Mouse (Mus musculus) myocyte (in vitro differentiated cells): ENCODE measurements around the gene Kcnh7. TPM values are rescaled to one million over a fixed set of nuclear protein-coding genes. Genes with fewer than 3 reads are reported as not detected.

Experiments
- H3K27me3 ChIP-seq: one replicate; pipeline ENCODE4 v1.6.1; 2011; ENCODE audit not compliant: control insufficient read depth, insufficient read depth, insufficient read length
- H3K36me3 ChIP-seq: one replicate; pipeline ENCODE4 v1.6.1; 2011; ENCODE audit not compliant: control insufficient read depth, insufficient read depth
- H3K4me2 ChIP-seq: one replicate; pipeline ENCODE4 v1.6.1; 2011; ENCODE audit warnings: low read depth, control low read depth
- H3K4me3 ChIP-seq: one replicate; pipeline ENCODE4 v1.5.1; 2011; ENCODE audit warnings: mild to moderate bottlenecking, control low read depth, moderate library complexity
- H3K79me2 ChIP-seq: one replicate; pipeline ENCODE4 v1.6.1; 2011; ENCODE audit not compliant: control insufficient read depth, insufficient read depth
- H3ac ChIP-seq: one replicate; pipeline ENCODE4 v1.6.1; 2011; ENCODE audit not compliant: control insufficient read depth, insufficient read length
- CEBPB ChIP-seq: IDR thresholded peaks from 2 replicates; pipeline ENCODE4 v1.6.1; 2011; ENCODE audit warnings: mild to moderate bottlenecking, moderate library complexity; ENCODE audit not compliant: poor library complexity, insufficient read depth, severe bottlenecking
- E2F4 ChIP-seq: IDR thresholded peaks from one replicate; pipeline ENCODE4 v1.6.1; 2011; ENCODE audit warnings: mild to moderate bottlenecking, control low read depth, moderate library complexity; ENCODE audit not compliant: insufficient read depth
- MAX ChIP-seq: IDR thresholded peaks from one replicate; pipeline ENCODE4 v1.6.1; 2011; ENCODE audit warnings: low read depth, mild to moderate bottlenecking, control low read depth
- MYOD1 ChIP-seq, 3 experiments: IDR thresholded peaks; one replicate each; pipeline ENCODE4 v1.6.1; 2011; ENCODE audit warnings: control low read depth in 2 of 3, low read depth in 2 of 3, mild to moderate bottlenecking in 2 of 3, moderate library complexity in 1 of 3; ENCODE audit not compliant: insufficient read length in 2 of 3, control insufficient read depth in 1 of 3
- MYOG ChIP-seq, 3 experiments: IDR thresholded peaks; one replicate each; pipeline ENCODE4 v1.6.1; 2011; ENCODE audit warnings: control low read depth in 2 of 3, low read depth in 2 of 3, mild to moderate bottlenecking in 2 of 3; ENCODE audit not compliant: insufficient read length in 2 of 3, control insufficient read depth in 1 of 3, insufficient read depth in 1 of 3
- POLR2A ChIP-seq: IDR thresholded peaks from one replicate; pipeline ENCODE4 v1.6.1; 2011; ENCODE audit warnings: low read depth, mild to moderate bottlenecking, control low read depth, moderate library complexity; ENCODE audit not compliant: insufficient read length
- POLR2AphosphoS2 ChIP-seq: IDR thresholded peaks from one replicate; pipeline ENCODE4 v1.6.1; 2011; ENCODE audit warnings: low read depth, control low read depth; ENCODE audit not compliant: insufficient read length
- REST ChIP-seq: IDR thresholded peaks from one replicate; pipeline ENCODE4 v1.6.1; 2011; ENCODE audit warnings: mild to moderate bottlenecking, control low read depth, moderate library complexity; ENCODE audit not compliant: insufficient read depth, insufficient read length
- SRF ChIP-seq: IDR thresholded peaks from one replicate; pipeline ENCODE4 v1.6.1; 2011; ENCODE audit warnings: low read depth; ENCODE audit not compliant: control insufficient read depth, insufficient read length
- TCF12 ChIP-seq: IDR thresholded peaks from one replicate; pipeline ENCODE4 v1.6.1; 2011; ENCODE audit warnings: mild to moderate bottlenecking, control low read depth; ENCODE audit not compliant: poor library complexity, insufficient read depth, severe bottlenecking
- TCF3 ChIP-seq: IDR thresholded peaks from one replicate; pipeline ENCODE4 v1.6.1; 2011; ENCODE audit warnings: low read depth, control low read depth; ENCODE audit not compliant: insufficient read length
- USF1 ChIP-seq: IDR thresholded peaks from one replicate; pipeline ENCODE4 v1.6.1; 2011; ENCODE audit warnings: low read depth, mild to moderate bottlenecking, control low read depth, moderate library complexity
- polyA plus RNA-seq: library from polyadenylated mRNA; unstranded; fragments of >200 nt; fragmentation: generic; extraction: Trizol; gene quantifications from one replicate; pipeline ENCODE4 v1.2.1, GENCODE M21; 2012; ENCODE audit warnings: missing spikeins

Kcnh7 gene
- polyA plus RNA-seq, 1 experiment, result 0.02 TPM

DNA sequence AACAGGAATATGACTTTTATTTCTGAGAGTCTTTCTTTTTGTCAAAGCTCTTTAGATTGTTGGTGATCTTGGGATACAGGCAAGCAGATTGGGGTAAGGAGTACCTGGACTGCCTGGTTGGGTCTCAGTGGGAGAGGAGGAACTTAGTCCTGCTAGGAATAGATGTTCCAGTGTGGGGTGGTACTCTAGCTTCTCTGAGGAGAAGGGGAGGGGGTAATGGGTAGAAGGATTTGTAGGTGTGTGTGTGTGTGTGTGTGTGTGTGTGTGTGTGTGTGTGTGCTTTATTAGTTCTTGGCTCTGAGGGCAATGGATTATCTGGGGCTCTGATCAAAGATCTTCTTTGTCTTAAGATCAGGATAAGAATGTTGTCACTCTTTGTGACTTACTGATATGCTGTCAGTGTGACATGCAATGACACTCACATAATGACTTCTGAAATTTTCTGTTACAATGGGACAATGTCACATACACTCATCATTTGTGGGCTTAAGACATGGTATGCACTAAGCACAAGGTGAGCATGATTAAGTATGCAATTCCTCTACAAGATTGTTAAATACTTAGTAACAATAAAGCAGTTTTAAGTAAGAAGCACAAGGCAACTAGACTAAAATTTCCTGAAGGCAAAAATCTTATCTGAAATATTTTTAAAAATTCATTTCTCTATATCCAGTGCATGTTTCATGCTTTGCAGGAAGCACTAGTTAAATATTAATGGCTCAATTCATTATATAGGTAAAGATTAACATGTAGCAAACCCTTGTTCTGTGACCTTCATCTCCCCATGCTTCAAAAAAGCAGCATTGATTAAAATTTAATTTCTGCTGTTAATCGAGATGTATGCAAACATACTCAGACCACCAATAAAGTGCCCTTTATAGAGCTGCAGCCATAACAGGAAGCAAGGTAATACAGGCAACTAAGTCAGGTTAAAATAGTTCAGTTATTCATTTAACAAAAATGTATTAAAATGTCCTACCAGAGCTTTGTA lies 281.4 kb downstream of the Kcnh7 start:
- Histone ChIP-seq H3K4me2 (no peak overlapping the region), H3K36me3 (no peaks in the 10 kb centered on the region), H3ac (no peak overlapping the region), H3K27me3 (no peaks in the 10 kb centered on the region), H3K79me2 (no peaks in the 10 kb centered on the region), H3K4me3 (no peak overlapping the region)
- TF ChIP-seq POLR2A (no peak), E2F4 (no peak), TCF3 (no peak), POLR2AphosphoS2 (no peak)

DNA sequence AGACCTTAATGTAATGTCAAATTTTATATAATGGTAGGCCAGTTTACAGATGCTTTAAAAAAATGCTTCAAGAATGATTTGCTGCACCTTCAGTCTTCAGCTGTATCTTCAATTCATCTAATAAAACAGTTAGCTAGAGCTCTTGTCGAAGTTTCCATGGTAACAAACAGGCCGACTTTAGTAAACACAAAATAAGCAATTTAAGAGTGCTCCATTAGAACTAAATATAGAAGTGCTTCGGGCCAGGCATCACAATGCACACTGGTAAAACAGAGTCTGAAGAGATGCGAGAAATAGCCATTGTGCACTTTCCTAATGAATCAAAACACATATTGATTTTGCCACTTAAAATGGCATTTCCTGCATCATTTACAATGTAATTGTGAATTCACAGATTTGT lies 305.3 kb downstream of the Kcnh7 start:
- Histone ChIP-seq H3K4me3 (no peak overlapping the region), H3K36me3 (no peaks in the 10 kb centered on the region), H3K4me2 (no peak overlapping the region), H3K79me2 (no peaks in the 10 kb centered on the region), H3K27me3 (no peaks in the 10 kb centered on the region), H3ac (no peak overlapping the region)
- TF ChIP-seq USF1 (no peak), REST (no peak), CEBPB (no peak), POLR2A (no peak), MAX (no peak), TCF12 (no peak), MYOG (IDR thresholded peaks at IDR 0.05; ENCODE audit: control insufficient read depth in 1 of 3, insufficient read depth in 1 of 3, insufficient read length in 2 of 3, low read depth in 2 of 3) (no peak), TCF3 (no peak), POLR2AphosphoS2 (no peak), E2F4 (no peak), SRF (no peak), MYOD1 (IDR thresholded peaks at IDR 0.05; ENCODE audit: control insufficient read depth in 1 of 3, insufficient read length in 2 of 3, low read depth in 2 of 3) (no peak)

DNA sequence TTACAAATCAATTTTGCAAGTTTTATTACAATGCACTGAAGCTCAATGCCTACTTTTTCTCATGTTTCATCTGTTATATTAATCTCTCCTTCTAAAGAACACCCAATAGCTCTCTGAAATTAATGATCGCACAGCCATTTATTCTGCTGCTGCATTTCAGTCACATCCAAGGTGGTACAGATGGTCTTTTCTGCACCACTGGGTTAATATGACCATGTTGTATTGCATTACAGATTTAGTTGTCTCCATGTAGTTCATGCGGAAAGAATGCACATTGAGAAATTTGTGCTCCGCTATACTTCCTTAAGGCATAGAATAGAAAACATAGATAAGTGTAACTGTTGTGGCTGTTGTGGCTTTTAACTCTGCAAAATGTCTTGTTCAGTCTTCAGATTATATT lies 328.7 kb downstream of the Kcnh7 start:
- Histone ChIP-seq H3K4me3 (no peak overlapping the region), H3K79me2 (no peaks in the 10 kb centered on the region), H3K27me3 (no peaks in the 10 kb centered on the region), H3K36me3 (no peaks in the 10 kb centered on the region), H3K4me2 (no peak overlapping the region), H3ac (no peak overlapping the region)
- TF ChIP-seq SRF (no peak), E2F4 (no peak)

DNA sequence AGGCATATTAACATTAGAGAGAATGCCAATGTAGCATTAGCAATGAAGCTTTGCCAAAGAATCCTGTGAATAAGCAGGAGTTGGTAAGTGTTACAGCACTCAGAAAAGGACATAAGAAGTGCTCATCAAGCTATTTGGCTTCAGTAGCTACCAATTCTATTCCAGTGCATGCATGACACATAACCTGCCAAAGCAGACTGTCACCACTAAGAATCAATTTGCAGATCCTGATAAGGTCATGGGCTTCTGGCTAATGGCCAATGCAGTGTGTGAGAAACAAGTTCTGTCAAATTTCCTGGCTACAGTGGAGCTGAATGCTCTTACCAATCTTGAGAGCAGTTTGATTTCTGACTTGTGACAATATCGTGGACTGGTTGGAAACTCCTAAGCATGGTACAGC lies 341.5 kb downstream of the Kcnh7 start:
- no peak overlapping the region for H3K4me2 ChIP-seq

DNA sequence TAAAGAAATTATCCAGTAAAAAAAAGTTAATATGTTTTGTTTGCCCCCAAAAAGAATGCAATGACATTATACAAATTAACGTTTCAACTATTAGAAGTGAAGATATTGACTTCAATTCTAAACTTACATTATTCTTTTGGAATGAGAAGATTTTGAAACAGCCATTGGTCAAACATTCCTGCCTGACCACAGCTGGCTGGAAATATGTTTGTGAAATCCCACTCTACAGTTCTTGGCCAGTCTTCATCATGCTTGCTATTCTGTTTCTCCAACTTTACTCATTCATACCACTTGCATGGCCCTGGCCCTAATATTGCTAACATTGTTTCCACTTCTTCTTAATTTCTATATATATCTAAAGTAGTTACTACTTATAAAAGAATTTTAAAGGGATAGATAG lies 349.8 kb downstream of the Kcnh7 start:
- Histone ChIP-seq H3K79me2 (no peaks in the 10 kb centered on the region), H3K4me2 (no peak overlapping the region), H3K27me3 (no peaks in the 10 kb centered on the region), H3ac (no peak overlapping the region), H3K36me3 (no peaks in the 10 kb centered on the region), H3K4me3 (no peak overlapping the region)
- TF ChIP-seq USF1 (no peak), SRF (no peak)

More for the DNA sequence above, 341.5 kb downstream of the Kcnh7 start:
- H3ac ChIP-seq, result no peak overlapping the region
- no peak overlapping the region for H3K4me3 ChIP-seq
- TF ChIP-seq MAX, result no peak
- TF ChIP-seq REST, result no peak
- no peak for TF ChIP-seq POLR2A
- no peak for TF ChIP-seq SRF
- TF ChIP-seq MYOG (IDR thresholded peaks at IDR 0.05; ENCODE audit: control insufficient read depth in 1 of 3, insufficient read depth in 1 of 3, insufficient read length in 2 of 3, low read depth in 2 of 3), result no peak
- TF ChIP-seq POLR2AphosphoS2, result no peak
- no peak for TF ChIP-seq USF1
- no peak for TF ChIP-seq E2F4
- no peak for TF ChIP-seq TCF12
- H3K27me3 ChIP-seq, result no peaks in the 10 kb centered on the region
- H3K36me3 ChIP-seq, result no peaks in the 10 kb centered on the region
- no peaks in the 10 kb centered on the region for H3K79me2 ChIP-seq
